Mouse (Mus musculus): ENCODE data around the gene Gpr135. TPM values are rescaled to one million over a fixed set of nuclear protein-coding genes. Genes with fewer than 3 reads are reported as not detected.

Gene Gpr135
- polyA plus RNA-seq (2014; fragmentation: Nextera tagmentation; extraction: Ambion mirVana) = 0.34 and 0.62 TPM in 2 replicates

- H3K27ac ChIP-seq (ENCODE audit: low read depth, low read length) = no peak within 1 kb of the TSS
- H3K9ac ChIP-seq (ENCODE audit: low read depth, low read length) = peak within 1 kb of the TSS; percentile 61
- H3K36me3 ChIP-seq (ENCODE audit: control insufficient read depth, insufficient read depth, low read length) = no peaks in the 10 kb centered on the region; the same call in 1 of the 2 replicates
- peak within 1 kb of the TSS; percentile 100 for H3K4me2 ChIP-seq
- no peaks in the 10 kb centered on the region for H3K9me3 ChIP-seq (replicated peaks; ENCODE audit: control insufficient read depth, low read length)
- WGBS (ENCODE audit: insufficient replicate concordance) = under 1% methylated on average over 94 of the region's 94 CpGs
- peaks cover 11% of the 10 kb centered on the region for H3K4me1 ChIP-seq (ENCODE audit: control insufficient read depth, insufficient read depth, low read length)
- H3K27me3 ChIP-seq (ENCODE audit: control insufficient read depth, insufficient read depth, low read length) = peaks cover 32% of the 10 kb centered on the region
- H3K4me3 ChIP-seq (ENCODE audit: low read depth, low read length) = peak within 1 kb of the TSS; percentile 54
- ATAC-seq (replicated peaks; ENCODE audit: insufficient number of reproducible peaks, low FRiP score, low TSS enrichment) = peak; percentile 55; the same call in 1 of the 2 replicates
Measured at GRCm38 (mm10) chr12:72070327-72071269, at the start of gene Gpr135. Gene Gpr135 (minus strand): TSS chr12:72071125.

- WGBS (ENCODE audit: insufficient replicate concordance) = 72% methylated on average over 18 of the region's 23 CpGs
- no peak overlapping the region for H3K9ac ChIP-seq (ENCODE audit: low read depth, low read length)
Measured at GRCm38 (mm10) chr12:72115686-72116345, 44.9 kb upstream of the Gpr135 start.

GRCm38 (mm10) chr12:72115126-72115525 is 44.2 kb upstream of the Gpr135 start:
- Histone ChIP-seq H3K4me2 (no peak overlapping the region), H3K4me1 (ENCODE audit: control insufficient read depth, insufficient read depth, low read length) (no peaks in the 10 kb centered on the region), H3K9ac (ENCODE audit: low read depth, low read length) (no peak overlapping the region), H3K27me3 (ENCODE audit: control insufficient read depth, insufficient read depth, low read length) (no peaks in the 10 kb centered on the region), H3K27ac (ENCODE audit: low read depth, low read length) (no peak overlapping the region), H3K9me3 (replicated peaks; ENCODE audit: control insufficient read depth, low read length) (no peaks in the 10 kb centered on the region), H3K4me3 (ENCODE audit: low read depth, low read length) (no peak overlapping the region), H3K36me3 (ENCODE audit: control insufficient read depth, insufficient read depth, low read length) (no peaks in the 10 kb centered on the region)
- ATAC-seq (replicated peaks; ENCODE audit: insufficient number of reproducible peaks, low FRiP score, low TSS enrichment) = no peak
- WGBS (ENCODE audit: insufficient replicate concordance) = 81% methylated on average over 6 of the region's 6 CpGs

More at GRCm38 (mm10) chr12:72115686-72116345, 44.9 kb upstream of the Gpr135 start:
- no peak for ATAC-seq (replicated peaks; ENCODE audit: insufficient number of reproducible peaks, low FRiP score, low TSS enrichment)
- Histone ChIP-seq H3K27me3 (ENCODE audit: control insufficient read depth, insufficient read depth, low read length) (no peaks in the 10 kb centered on the region), H3K9me3 (replicated peaks; ENCODE audit: control insufficient read depth, low read length) (no peaks in the 10 kb centered on the region), H3K4me1 (ENCODE audit: control insufficient read depth, insufficient read depth, low read length) (no peaks in the 10 kb centered on the region), H3K36me3 (ENCODE audit: control insufficient read depth, insufficient read depth, low read length) (no peaks in the 10 kb centered on the region), H3K4me2 (no peak overlapping the region), H3K27ac (ENCODE audit: low read depth, low read length) (no peak overlapping the region), H3K4me3 (ENCODE audit: low read depth, low read length) (no peak overlapping the region)

GRCm38 (mm10) chr12:72104525-72105281 is 33.8 kb upstream of the Gpr135 start:
- Histone ChIP-seq H3K4me3 (ENCODE audit: low read depth, low read length) (peak overlapping the region; percentile 16; the same call in 1 of the 2 replicates), H3K27me3 (ENCODE audit: control insufficient read depth, insufficient read depth, low read length) (no peaks in the 10 kb centered on the region), H3K27ac (ENCODE audit: low read depth, low read length) (no peak overlapping the region), H3K4me2 (peak overlapping the region; percentile 56), H3K9me3 (replicated peaks; ENCODE audit: control insufficient read depth, low read length) (no peaks in the 10 kb centered on the region), H3K4me1 (ENCODE audit: control insufficient read depth, insufficient read depth, low read length) (no peaks in the 10 kb centered on the region), H3K36me3 (ENCODE audit: control insufficient read depth, insufficient read depth, low read length) (peaks cover 2% of the 10 kb centered on the region; the same call in 1 of the 2 replicates), H3K9ac (ENCODE audit: low read depth, low read length) (0 out of 2 replicates have a peak overlapping the region, but pooled peaks have one; percentile 34)
- ATAC-seq (replicated peaks; ENCODE audit: insufficient number of reproducible peaks, low FRiP score, low TSS enrichment) = no peak; the same call in 1 of the 2 replicates
- WGBS (ENCODE audit: insufficient replicate concordance) = 21% methylated on average over 14 of the region's 14 CpGs

- 79% methylated on average over 5 of the region's 5 CpGs for WGBS (ENCODE audit: insufficient replicate concordance)
- Histone ChIP-seq H3K27ac (ENCODE audit: low read depth, low read length) (no peak overlapping the region), H3K36me3 (ENCODE audit: control insufficient read depth, insufficient read depth, low read length) (peaks cover 2% of the 10 kb centered on the region; the same call in 1 of the 2 replicates), H3K9me3 (replicated peaks; ENCODE audit: control insufficient read depth, low read length) (no peaks in the 10 kb centered on the region), H3K9ac (ENCODE audit: low read depth, low read length) (no peak overlapping the region), H3K4me3 (ENCODE audit: low read depth, low read length) (no peak overlapping the region), H3K27me3 (ENCODE audit: control insufficient read depth, insufficient read depth, low read length) (no peaks in the 10 kb centered on the region), H3K4me1 (ENCODE audit: control insufficient read depth, insufficient read depth, low read length) (no peaks in the 10 kb centered on the region), H3K4me2 (no peak overlapping the region)
- no peak for ATAC-seq (replicated peaks; ENCODE audit: insufficient number of reproducible peaks, low FRiP score, low TSS enrichment)
Measured at GRCm38 (mm10) chr12:72104027-72104426, 33.1 kb upstream of the Gpr135 start.

- no peaks in the 10 kb centered on the region for H3K27me3 ChIP-seq (ENCODE audit: control insufficient read depth, insufficient read depth, low read length)
- WGBS (ENCODE audit: insufficient replicate concordance) = 72% methylated on average over 6 of the region's 6 CpGs
- H3K4me2 ChIP-seq = no peak overlapping the region
- H3K9me3 ChIP-seq (replicated peaks; ENCODE audit: control insufficient read depth, low read length) = no peaks in the 10 kb centered on the region
- H3K27ac ChIP-seq (ENCODE audit: low read depth, low read length) = no peak overlapping the region
- H3K4me3 ChIP-seq (ENCODE audit: low read depth, low read length) = no peak overlapping the region
- peaks cover 6% of the 10 kb centered on the region; the same call in 1 of the 2 replicates for H3K36me3 ChIP-seq (ENCODE audit: control insufficient read depth, insufficient read depth, low read length)
- ATAC-seq (replicated peaks; ENCODE audit: insufficient number of reproducible peaks, low FRiP score, low TSS enrichment) = no peak
- H3K4me1 ChIP-seq (ENCODE audit: control insufficient read depth, insufficient read depth, low read length) = no peaks in the 10 kb centered on the region
- no peak overlapping the region for H3K9ac ChIP-seq (ENCODE audit: low read depth, low read length)
Measured at GRCm38 (mm10) chr12:72102776-72103175, 31.9 kb upstream of the Gpr135 start.

- WGBS (ENCODE audit: insufficient replicate concordance) = 93% methylated on average over 8 of the region's 8 CpGs
- H3K27me3 ChIP-seq (ENCODE audit: control insufficient read depth, insufficient read depth, low read length) = no peaks in the 10 kb centered on the region
- no peak overlapping the region for H3K9ac ChIP-seq (ENCODE audit: low read depth, low read length)
- peaks cover 22% of the 10 kb centered on the region for H3K36me3 ChIP-seq (ENCODE audit: control insufficient read depth, insufficient read depth, low read length)
- H3K9me3 ChIP-seq (replicated peaks; ENCODE audit: control insufficient read depth, low read length) = no peaks in the 10 kb centered on the region
- H3K4me1 ChIP-seq (ENCODE audit: control insufficient read depth, insufficient read depth, low read length) = no peaks in the 10 kb centered on the region
- H3K4me3 ChIP-seq (ENCODE audit: low read depth, low read length) = no peak overlapping the region
- no peak for ATAC-seq (replicated peaks; ENCODE audit: insufficient number of reproducible peaks, low FRiP score, low TSS enrichment)
- no peak overlapping the region for H3K4me2 ChIP-seq
- no peak overlapping the region for H3K27ac ChIP-seq (ENCODE audit: low read depth, low read length)
Measured at GRCm38 (mm10) chr12:72096966-72097365, 26.0 kb upstream of the Gpr135 start.

- Histone ChIP-seq H3K9me3 (replicated peaks; ENCODE audit: control insufficient read depth, low read length) (no peaks in the 10 kb centered on the region), H3K4me2 (no peak overlapping the region), H3K36me3 (ENCODE audit: control insufficient read depth, insufficient read depth, low read length) (peaks cover 6% of the 10 kb centered on the region; the same call in 1 of the 2 replicates), H3K27ac (ENCODE audit: low read depth, low read length) (no peak overlapping the region), H3K4me3 (ENCODE audit: low read depth, low read length) (no peak overlapping the region), H3K4me1 (ENCODE audit: control insufficient read depth, insufficient read depth, low read length) (peaks cover 14% of the 10 kb centered on the region; the same call in 1 of the 2 replicates), H3K27me3 (ENCODE audit: control insufficient read depth, insufficient read depth, low read length) (no peaks in the 10 kb centered on the region), H3K9ac (ENCODE audit: low read depth, low read length) (no peak overlapping the region)
- ATAC-seq (replicated peaks; ENCODE audit: insufficient number of reproducible peaks, low FRiP score, low TSS enrichment) = no peak
- 89% methylated on average over 4 of the region's 4 CpGs for WGBS (ENCODE audit: insufficient replicate concordance)
Measured at GRCm38 (mm10) chr12:72089802-72090201, 18.9 kb upstream of the Gpr135 start.

All from heart, embryonic 11.5 days (tissue).